Mouse (Mus musculus) small intestine, adult 2 months (tissue): ENCODE data around the gene Tmem206. TPM values are rescaled to one million over a fixed set of nuclear protein-coding genes. Genes with fewer than 3 reads are reported as not detected.
A peak's percentile ranks its signal among the peaks of the same experiment; 100 is the strongest.

Experiments used
- H3K27ac ChIP-seq: fragments of 200-500 bp; 2 replicates; pipeline ENCODE4 v1.5.1; 2012; ENCODE audit warnings: low read depth, low read length, control low read depth, inconsistent platforms; ENCODE audit not compliant: insufficient read depth
- H3K27me3 ChIP-seq: fragments of 200-500 bp; 2 replicates; pipeline ENCODE4 v1.6.1; 2012; ENCODE audit warnings: mild to moderate bottlenecking, moderate library complexity, low read length, inconsistent platforms; ENCODE audit not compliant: control insufficient read depth, insufficient read depth
- H3K36me3 ChIP-seq: fragments of 200-500 bp; 2 replicates; pipeline ENCODE4 v1.6.1; 2012; ENCODE audit warnings: mild to moderate bottlenecking, low read length, control low read depth, inconsistent platforms; ENCODE audit not compliant: control insufficient read depth, insufficient read depth
- H3K4me1 ChIP-seq: fragments of 200-500 bp; 2 replicates; pipeline ENCODE4 v1.6.1; 2012; ENCODE audit warnings: low read length, inconsistent platforms, mixed read lengths; ENCODE audit not compliant: control insufficient read depth, insufficient read depth, insufficient read length
- H3K4me3 ChIP-seq: fragments of 200-500 bp; 2 replicates; pipeline ENCODE4 v1.5.1; 2012; ENCODE audit warnings: low read depth, mild to moderate bottlenecking, control low read depth, inconsistent platforms, low read length, moderate library complexity
- CTCF ChIP-seq: fragments of 200-500 bp; IDR thresholded peaks from 2 replicates; pipeline ENCODE4 v1.5.1; 2012; ENCODE audit warnings: low read depth, mild to moderate bottlenecking, control low read depth, inconsistent platforms, low read length, moderate library complexity, mixed read lengths; ENCODE audit not compliant: insufficient replicate concordance, insufficient read length; ENCODE audit errors: extremely low read depth
- POLR2A ChIP-seq: fragments of 200-500 bp; IDR thresholded peaks from 2 replicates; pipeline ENCODE4 v1.6.1; 2012; ENCODE audit warnings: low read depth, mild to moderate bottlenecking, control low read depth, inconsistent platforms, low read length, moderate library complexity
- WGBS: fragments of 180-500 bp; shearing (Covaris S2); methylation state at CpG from one replicate; pipeline ENCODE4 v1.1.7; 2018; 5-methylcytosine and 5-hydroxymethylcytosine counted together
- polyA plus RNA-seq: library from polyadenylated mRNA; depleted of rRNA; stranded (reverse); fragments of >200 nt; gene quantifications from 2 replicates; pipeline ENCODE4 v1.2.3, GENCODE M21; 2012

Gene Tmem206
- polyA plus RNA-seq, 1 experiment: 2.7 TPM

DNA sequence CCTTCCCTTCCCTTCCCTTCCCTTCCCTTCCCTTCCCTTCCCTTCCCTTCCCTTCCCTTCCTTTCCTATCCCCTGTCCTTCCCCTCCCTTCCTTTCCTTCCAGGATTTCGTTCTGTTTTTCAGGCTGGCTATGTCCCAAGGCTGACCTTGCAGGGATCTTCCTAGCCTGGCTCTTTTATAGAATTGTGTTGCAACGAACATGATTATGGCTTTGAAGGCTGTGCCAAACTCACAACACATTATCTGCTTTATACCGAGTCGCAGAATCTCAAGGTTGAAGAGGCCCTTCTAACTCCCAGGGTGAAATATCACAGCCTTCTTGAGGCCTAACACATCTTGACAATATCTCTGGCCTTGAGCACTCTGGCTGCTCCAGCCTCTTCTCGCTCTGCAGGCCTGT is 7.0 kb upstream of the Tmem206 start:
- Histone ChIP-seq H3K4me3 (no peak overlapping the region), H3K27me3 (no peaks in the 10 kb centered on the region), H3K27ac (no peak overlapping the region), H3K4me1 (peaks cover 3% of the 10 kb centered on the region), H3K36me3 (no peaks in the 10 kb centered on the region)
- WGBS: 30% methylated on average over 5 of the region's 5 CpGs
- TF ChIP-seq POLR2A (no peak), CTCF (no peak)

DNA sequence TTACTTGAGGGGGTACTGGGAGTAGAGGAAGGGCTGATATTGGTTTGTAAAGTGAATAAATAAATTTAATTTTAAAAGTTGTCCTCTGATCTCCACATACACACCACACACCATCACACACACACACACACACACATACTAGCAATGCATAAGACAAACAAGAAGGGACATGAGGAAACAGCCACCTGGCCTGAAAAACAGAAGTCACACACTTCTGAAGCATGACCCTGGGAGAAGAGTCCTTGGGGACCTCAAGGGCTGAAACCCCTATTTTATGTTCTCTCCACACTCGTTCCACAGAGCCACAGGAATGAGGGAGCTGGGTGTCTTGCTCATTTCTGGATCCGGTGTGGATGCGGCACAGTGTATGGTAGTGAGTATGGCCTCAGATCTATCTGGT is 2.3 kb upstream of the Tmem206 start:
- 92% methylated on average over 3 of the region's 3 CpGs for WGBS
- no peak for TF ChIP-seq POLR2A
- TF ChIP-seq CTCF: no peak

GRCm38 (mm10) chr1:191324733-191325590 is 750 bp upstream of the Tmem206 start:
- TF ChIP-seq CTCF (no peak), POLR2A (no peak)
- H3K27me3 ChIP-seq: no peaks in the 10 kb centered on the region
- WGBS: 76% methylated on average over 7 of the region's 7 CpGs
- peaks cover 20% of the 10 kb centered on the region; the same call in 1 of the 2 replicates for H3K4me1 ChIP-seq
- H3K27ac ChIP-seq: no peak overlapping the region
- no peaks in the 10 kb centered on the region for H3K36me3 ChIP-seq
- H3K4me3 ChIP-seq: no peak overlapping the region

More for the DNA sequence above, 2.3 kb upstream of the Tmem206 start:
- peaks cover 18% of the 10 kb centered on the region; the same call in 1 of the 2 replicates for H3K4me1 ChIP-seq
- no peaks in the 10 kb centered on the region for H3K36me3 ChIP-seq
- H3K27ac ChIP-seq: no peak overlapping the region
- no peak overlapping the region for H3K4me3 ChIP-seq
- no peaks in the 10 kb centered on the region for H3K27me3 ChIP-seq

GRCm38 (mm10) chr1:191326233-191326882 is 646 bp downstream of the Tmem206 start:
- WGBS: under 1% methylated on average over 35 of the region's 35 CpGs

GRCm38 (mm10) chr1:191327258-191327657 is 1.5 kb downstream of the Tmem206 start:
- WGBS: 44% methylated on average over 8 of the region's 8 CpGs
- Histone ChIP-seq H3K36me3 (no peaks in the 10 kb centered on the region), H3K27me3 (no peaks in the 10 kb centered on the region), H3K4me3 (no peak overlapping the region), H3K27ac (no peak overlapping the region), H3K4me1 (peaks cover 20% of the 10 kb centered on the region; the same call in 1 of the 2 replicates)
- TF ChIP-seq POLR2A (no peak), CTCF (no peak)

More at GRCm38 (mm10) chr1:191326233-191326882, 646 bp downstream of the Tmem206 start:
- H3K27me3 ChIP-seq: no peaks in the 10 kb centered on the region
- TF ChIP-seq POLR2A (no peak), CTCF (no peak)
- no peaks in the 10 kb centered on the region for H3K36me3 ChIP-seq
- H3K4me3 ChIP-seq: peak overlapping the region; percentile 81
- peaks cover 20% of the 10 kb centered on the region; the same call in 1 of the 2 replicates for H3K4me1 ChIP-seq
- no peak overlapping the region for H3K27ac ChIP-seq

DNA sequence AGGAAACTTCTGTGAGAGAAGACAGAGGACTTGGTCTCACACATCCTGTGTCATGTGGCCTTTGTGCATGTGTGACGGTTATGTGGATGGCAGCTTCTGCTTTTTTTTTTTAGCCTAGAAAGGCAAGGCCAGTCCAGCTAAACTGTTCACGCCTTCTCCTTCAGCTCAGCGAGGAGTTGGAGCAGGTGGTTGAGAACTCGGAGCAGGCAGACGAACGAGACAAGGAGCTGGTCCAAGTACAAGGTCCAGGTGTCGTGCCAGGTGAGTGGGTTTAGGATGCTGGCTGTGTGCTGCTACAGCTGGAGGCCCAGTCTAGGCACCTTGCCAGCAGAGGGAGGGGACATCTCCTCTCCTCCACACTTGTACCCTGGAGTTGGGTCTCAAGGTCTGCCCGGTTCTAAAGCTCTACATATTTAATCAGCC is 2.3 kb downstream of the Tmem206 start:
- 26% methylated on average over 8 of the region's 8 CpGs for WGBS
- Histone ChIP-seq H3K4me3 (no peak overlapping the region), H3K27ac (peak overlapping the region; percentile 46; the same call in 1 of the 2 replicates), H3K4me1 (peaks cover 20% of the 10 kb centered on the region; the same call in 1 of the 2 replicates), H3K27me3 (no peaks in the 10 kb centered on the region), H3K36me3 (no peaks in the 10 kb centered on the region)
- no peak for TF ChIP-seq CTCF

DNA sequence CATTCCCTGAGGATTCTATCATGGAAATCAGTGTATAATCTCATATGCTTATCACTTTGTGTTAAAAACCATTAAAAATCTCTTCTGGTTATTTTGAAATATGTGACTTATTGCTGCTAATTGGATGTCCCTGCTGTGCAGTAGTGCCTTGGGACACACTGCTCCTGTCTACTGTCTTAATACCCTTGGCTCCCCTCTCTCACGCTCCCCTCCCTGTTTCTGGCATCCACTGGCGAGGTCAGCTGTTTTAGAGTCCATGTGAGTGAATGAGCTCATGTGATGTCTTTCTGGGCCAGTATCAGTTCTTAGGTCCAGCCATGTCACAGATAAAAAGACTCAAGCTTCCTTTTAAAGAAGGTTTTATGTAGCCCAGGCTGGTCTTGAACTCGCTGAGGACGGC is 4.6 kb downstream of the Tmem206 start:
- no peak overlapping the region for H3K27ac ChIP-seq
- no peaks in the 10 kb centered on the region for H3K36me3 ChIP-seq
- peaks cover 20% of the 10 kb centered on the region; the same call in 1 of the 2 replicates for H3K4me1 ChIP-seq
- no peaks in the 10 kb centered on the region for H3K27me3 ChIP-seq
- no peak for TF ChIP-seq CTCF
- no peak for TF ChIP-seq POLR2A
- no peak overlapping the region for H3K4me3 ChIP-seq
- WGBS: 96% methylated on average over 4 of the region's 4 CpGs

GRCm38 (mm10) chr1:191334500-191334899 is 8.8 kb downstream of the Tmem206 start:
- WGBS: 85% methylated on average over 5 of the region's 5 CpGs
- Histone ChIP-seq H3K36me3 (peaks cover 6% of the 10 kb centered on the region; the same call in 1 of the 2 replicates), H3K4me3 (no peak overlapping the region), H3K27ac (no peak overlapping the region), H3K27me3 (no peaks in the 10 kb centered on the region), H3K4me1 (no peaks in the 10 kb centered on the region)
- TF ChIP-seq POLR2A: no peak
- no peak for TF ChIP-seq CTCF
